Mouse (Mus musculus) left cerebral cortex, postnatal 14 days (tissue): ENCODE results near the gene Topbp1. TPM values are rescaled to one million over a fixed set of nuclear protein-coding genes. Genes with fewer than 3 reads are reported as not detected.
"Not testable (repeated sequence)": the region's sequence is repeated elsewhere in the genome, so short reads cannot be mapped to it uniquely, and the experiment has no call there.

Source experiments
- DNase-seq, 2 experiments: peaks; one replicate each; pipeline ENCODE4 v3.0.0; 2021 to 2022; ENCODE audit warnings: low spot score in 2 of 2, mixed read lengths in 1 of 2
- intact Hi-C: fragments of 180-260 bp; cut with DNase I; formaldehyde crosslinking; loops from one replicate; pipeline ENCODE4 v1.15.1; 2025
- total RNA-seq, 2 experiments: library from RNA; stranded (reverse); gene quantifications; 2 replicates each; pipeline ENCODE4 v1.2.3; 2021

Gene Topbp1
- total RNA-seq, 2 experiments from 2014 or later: 18.7 to 18.8 TPM

DNA sequence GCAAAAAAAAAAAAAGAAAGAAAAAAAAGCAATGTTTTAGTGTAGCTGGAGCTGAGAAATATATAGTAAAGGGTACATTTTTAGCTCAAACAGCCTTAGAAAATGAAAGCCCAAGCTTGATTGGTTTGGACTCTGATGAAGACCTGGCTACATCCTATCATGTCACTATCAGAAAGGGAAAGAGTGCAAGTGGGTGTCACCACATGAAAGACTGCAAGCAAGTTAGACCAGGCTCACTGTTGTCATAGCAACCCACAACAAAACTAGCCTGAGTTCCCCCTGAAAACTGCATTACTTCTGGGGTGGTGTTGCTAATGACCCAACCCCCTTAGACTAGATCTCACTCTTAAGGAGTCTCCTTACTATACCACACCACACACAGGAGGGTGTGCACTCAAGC, 31.9 kb downstream of the Topbp1 start:
- intact Hi-C loops: no loop called here
- DNase-seq: peak in 1 of 2 experiments; percentile 26

- DNase-seq: no peak
- intact Hi-C loops: no loop called here
Measured at GRCm38 (mm10) chr9:103347045-103347444, 42.0 kb downstream of the Topbp1 start.

DNA sequence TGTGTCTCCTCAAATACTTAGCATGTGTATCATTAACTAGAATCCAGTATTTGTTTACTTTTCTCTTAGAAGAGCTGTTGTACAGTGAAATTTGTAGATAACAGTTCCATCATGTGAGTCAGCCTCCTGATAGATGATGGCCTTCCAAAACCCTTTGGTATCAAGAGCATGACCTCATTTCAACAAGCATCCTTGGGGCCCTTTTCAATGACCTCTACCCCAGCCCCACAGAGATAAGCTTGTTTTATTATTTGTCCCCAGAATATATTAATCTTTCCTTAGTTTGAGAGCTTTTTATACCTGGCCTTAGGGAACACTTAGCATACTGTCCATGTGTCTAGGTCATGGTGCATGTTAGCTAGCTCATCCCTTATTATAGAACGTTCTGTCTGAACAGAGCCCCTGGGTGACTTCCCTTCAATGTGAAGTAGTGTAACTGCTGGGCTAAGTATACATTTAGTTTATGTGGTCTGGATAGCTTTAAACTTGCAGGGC, 43.0 kb downstream of the Topbp1 start:
- DNase-seq: no peak
- intact Hi-C loops: no loop called here

GRCm38 (mm10) chr9:103348791-103349190, 43.8 kb downstream of the Topbp1 start:
- intact Hi-C loops: no loop called here
- no peak for DNase-seq

DNA sequence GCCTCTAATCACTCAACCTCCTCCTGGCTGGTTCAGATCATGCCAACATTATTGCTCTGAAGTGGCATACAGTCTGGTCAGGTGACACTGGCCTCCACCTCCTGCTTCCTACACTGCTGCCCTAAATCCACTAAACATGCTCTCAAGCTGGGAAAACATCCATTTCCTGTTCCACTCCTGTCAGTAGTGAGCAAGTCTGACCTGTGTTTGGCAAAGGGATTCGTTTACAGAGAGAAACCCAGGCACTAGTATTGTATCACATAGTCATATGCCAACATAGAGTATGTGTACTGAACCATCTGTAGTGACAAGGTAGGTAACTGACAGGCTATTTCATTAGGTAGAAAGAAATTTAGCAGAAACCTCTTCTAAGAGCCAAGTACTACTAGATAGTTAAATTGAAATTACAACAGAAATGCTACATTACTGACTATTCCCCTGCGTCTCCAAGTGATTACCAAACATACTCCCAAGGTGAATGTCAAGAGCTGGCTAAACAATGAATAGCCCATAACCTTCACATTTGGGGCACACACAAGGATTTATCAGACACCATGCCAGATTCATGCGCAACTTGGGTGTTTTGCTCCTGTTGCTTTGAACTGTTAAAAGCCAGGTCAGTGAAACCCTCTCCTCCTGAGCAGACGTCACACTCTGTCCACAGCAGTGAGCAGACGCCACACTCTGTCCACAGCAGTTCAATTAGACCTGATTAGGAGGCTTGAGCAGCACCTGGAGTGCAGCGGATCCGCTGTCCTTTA, 48.7 kb downstream of the Topbp1 start:
- intact Hi-C loops, DNase-seq: not testable (repeated sequence)

DNA sequence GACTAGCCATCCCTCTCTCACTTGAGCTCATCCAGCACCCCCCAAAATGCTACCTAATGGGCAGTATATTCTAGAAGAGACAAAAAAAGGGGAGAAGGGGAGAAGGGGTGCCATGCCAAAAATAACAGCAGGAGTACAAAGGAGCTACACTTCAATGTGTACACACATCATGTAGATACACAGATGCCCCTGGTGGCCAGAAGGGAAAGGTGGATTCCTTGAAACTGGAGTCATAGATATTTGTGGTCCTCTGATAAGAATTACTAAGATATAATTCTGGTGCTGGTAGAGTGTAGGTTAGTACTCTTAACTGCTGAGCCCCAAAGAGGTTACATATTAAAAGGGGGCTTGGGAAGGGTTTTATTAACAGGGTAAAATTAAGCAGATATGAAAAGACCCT, 52.9 kb downstream of the Topbp1 start:
- DNase-seq: no peak
- intact Hi-C loops: no loop called here

DNA sequence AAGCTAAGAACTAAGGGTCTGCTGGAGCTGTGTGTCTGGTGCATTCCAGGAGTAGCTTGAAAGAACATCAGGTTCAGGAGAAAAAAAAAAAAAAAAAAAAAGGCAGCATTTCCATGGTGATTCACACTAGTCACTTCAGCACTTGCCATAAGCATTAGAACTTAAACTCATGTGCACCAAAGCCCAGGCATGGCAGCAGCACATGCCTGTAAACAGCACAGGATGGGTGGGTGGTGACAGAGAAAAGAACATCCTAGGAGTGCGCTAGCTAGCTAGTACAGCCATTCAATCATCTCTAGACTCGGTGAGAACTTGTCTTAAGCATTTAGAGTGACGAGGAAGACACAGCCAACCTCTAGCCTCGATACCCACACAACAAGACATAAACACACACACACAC, 53.5 kb downstream of the Topbp1 start:
- intact Hi-C loops: no loop called here
- peak in 1 of 2 experiments; percentile 60 for DNase-seq

DNA sequence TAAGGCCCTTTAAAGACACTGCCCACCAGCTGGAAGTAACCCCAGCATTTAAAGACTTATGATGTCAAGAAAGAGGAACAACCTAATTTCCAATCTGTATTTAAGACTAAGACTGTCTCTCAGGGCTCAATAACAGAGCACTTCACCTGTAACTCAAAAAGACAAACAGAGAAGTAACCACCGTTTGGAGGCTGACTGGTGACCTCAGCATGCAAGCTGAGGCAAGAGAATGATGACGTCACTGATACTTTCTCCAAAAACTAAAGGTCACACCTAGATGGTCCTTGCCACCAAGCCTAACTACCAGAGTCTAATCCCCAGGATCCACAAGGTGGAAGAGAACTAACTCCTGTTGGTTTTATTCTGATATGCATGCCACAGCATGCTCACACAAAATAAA, 55.6 kb downstream of the Topbp1 start:
- no peak for DNase-seq
- intact Hi-C loops: loop anchor here (10.0 kb wide), 1 partner anchor 114 kb away; no protein-coding TSS in a partner anchor

GRCm38 (mm10) chr9:103363088-103363487, 58.1 kb downstream of the Topbp1 start:
- intact Hi-C loops: loop anchor here (10.0 kb wide), 1 partner anchor 112 kb away; no protein-coding TSS in a partner anchor

DNA sequence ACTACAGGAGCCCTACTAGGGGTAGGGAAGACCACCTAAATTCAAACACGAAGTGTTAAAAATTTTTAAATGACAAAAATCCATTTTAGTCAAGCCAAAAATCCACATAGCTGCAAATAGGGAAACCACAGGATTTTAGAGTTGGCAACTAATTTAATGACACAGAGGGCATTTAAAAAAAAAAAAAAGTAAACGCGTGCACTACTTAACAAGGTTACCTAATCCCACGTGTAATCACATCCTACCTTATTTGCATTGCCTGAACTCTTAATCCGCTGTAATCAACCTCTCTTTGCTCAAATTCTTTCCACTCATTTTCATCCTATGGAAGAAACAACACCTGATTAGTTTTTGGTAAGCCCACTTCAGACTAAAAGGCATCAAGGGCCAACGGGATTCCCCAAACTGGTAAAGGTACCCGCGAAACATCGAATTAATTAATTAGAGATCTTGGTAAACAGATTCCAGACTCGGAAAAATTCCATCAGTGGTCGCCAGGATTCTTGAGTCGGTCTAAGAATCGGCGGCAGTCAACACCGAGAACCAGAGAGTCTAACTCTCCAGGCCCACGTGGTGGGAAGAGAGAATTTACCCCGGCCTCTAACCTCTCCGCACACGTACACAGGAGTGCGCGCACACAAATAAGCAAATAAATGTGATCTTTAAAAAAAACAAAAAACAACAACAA, 58.9 kb downstream of the Topbp1 start:
- DNase-seq: peak in 1 of 2 experiments; percentile 23
- intact Hi-C loops: loop anchor here (10.0 kb wide), 1 partner anchor 111 kb away; no protein-coding TSS in a partner anchor

More at GRCm38 (mm10) chr9:103363088-103363487, 58.1 kb downstream of the Topbp1 start:
- no peak for DNase-seq

DNA sequence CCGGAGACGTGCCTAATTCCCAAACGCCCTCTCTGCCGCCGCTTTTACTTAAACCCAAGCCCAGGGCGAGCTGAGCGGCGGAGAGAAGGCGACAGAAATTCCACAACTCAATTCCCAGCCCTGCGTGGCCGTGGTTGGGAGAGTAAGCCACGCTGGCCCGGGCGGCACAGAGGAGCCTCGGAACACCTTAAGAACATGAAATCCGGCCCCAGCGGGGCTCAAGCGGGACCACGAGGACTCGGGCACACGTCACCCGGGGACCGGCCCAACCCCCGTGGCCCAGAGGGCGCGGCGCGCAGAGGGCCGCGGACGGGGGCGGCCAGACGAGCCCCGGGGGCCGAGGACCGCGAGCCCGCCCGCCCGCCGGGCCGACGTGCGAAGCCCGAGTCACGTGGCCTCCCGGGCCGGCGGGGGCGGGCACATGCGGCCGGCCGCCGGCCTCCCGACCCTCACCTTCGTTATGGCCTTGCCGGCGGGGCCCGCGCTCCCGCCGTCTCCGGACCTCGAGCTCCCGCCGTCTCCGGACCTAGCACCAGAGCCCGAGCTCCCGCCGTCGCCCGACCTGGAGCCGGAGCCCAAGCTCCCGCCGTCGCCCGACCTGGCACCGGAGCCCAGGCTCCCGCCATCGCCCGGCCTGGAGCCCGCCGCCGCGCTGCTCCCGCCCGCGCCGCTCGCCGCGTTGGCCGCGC, 59.7 kb downstream of the Topbp1 start:
- intact Hi-C loops: loop anchor here (10.0 kb wide), 1 partner anchor 110 kb away; no protein-coding TSS in a partner anchor
- peak; percentile 23 to 28 for DNase-seq

DNA sequence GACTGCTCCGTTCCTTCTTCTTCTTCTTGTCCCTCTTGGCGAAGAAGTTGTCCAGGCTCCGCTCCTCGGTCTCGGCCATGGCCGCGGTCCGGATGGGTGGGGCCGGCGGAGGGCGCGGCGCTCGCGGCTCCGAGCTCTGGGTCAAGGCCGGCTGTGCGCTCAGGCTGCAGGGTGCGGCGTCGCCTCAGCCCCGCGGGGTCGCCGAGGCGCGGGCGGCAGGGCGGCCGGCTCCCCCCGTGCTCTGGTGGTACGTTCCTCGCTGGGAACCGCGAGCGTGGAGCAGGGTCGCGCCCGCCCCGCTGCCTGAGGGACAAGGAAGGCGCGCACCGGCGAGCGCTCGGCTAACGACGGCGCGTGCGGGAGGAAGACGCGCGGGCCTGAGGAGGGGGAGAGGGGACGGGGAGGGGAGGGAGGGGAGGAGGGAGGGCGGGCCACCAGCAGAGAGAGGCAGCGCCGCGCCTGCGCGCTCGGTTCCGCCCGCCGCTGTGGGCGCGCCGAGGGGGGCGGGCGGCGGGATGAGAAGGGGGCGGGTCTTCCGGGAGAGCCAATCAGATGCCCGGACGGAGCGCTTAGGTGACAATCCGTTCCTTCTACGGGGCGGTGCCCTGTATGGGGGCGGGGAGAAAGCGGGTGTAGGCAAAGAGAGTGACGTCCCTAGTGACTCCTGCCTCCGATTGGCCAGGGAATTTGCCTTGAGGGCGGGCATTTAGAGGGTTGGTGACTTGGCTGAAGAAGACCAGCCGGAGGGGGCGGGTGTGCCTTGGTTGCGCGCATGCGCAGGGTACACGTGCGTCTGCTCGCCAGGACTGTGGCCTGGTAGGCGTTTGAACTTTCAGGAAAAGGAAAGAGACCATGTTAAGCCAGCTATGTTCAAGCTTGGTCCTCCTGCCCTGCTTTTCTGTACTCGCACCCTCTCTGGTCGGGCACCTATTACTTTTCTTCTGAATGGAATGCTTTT, 60.6 kb downstream of the Topbp1 start, which contains the start of gene Cdv3:
TSS of gene Cdv3 (minus strand) at position 551 of the 958 bp plus-strand sequence.
- DNase-seq: peak; percentile 99 to 100
- intact Hi-C loops: loop anchor here (10.0 kb wide), 1 partner anchor 109 kb away; no protein-coding TSS in a partner anchor

DNA sequence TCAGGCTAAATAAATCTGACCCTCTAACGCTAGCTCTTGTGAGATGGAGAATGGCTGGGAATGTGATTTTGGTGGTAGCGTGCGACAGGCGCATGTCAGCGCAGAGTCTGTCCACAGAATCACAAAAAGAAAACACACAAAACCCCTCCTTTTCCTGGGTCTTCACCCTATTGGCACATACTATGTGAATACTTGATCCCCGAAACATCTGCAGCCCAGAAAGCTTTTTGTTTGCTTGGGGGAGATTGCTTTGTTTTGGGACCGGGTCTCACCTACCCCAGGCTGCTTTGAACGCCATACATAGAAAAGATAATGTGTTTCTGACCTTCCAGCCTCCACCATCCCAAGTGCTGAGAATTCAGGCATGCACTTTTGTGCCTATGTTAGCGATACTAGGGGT, 61.3 kb downstream of the Topbp1 start:
- no peak for DNase-seq
- intact Hi-C loops: loop anchor here (10.0 kb wide), 1 partner anchor 108 kb away; no protein-coding TSS in a partner anchor

- no peak for DNase-seq
- intact Hi-C loops: loop anchor here (10.0 kb wide), 1 partner anchor 105 kb away; no protein-coding TSS in a partner anchor
Measured at GRCm38 (mm10) chr9:103369951-103370350, 64.9 kb downstream of the Topbp1 start.

- intact Hi-C loops: no loop called here
- DNase-seq: no peak
Measured at GRCm38 (mm10) chr9:103372271-103373010, 67.4 kb downstream of the Topbp1 start.

DNA sequence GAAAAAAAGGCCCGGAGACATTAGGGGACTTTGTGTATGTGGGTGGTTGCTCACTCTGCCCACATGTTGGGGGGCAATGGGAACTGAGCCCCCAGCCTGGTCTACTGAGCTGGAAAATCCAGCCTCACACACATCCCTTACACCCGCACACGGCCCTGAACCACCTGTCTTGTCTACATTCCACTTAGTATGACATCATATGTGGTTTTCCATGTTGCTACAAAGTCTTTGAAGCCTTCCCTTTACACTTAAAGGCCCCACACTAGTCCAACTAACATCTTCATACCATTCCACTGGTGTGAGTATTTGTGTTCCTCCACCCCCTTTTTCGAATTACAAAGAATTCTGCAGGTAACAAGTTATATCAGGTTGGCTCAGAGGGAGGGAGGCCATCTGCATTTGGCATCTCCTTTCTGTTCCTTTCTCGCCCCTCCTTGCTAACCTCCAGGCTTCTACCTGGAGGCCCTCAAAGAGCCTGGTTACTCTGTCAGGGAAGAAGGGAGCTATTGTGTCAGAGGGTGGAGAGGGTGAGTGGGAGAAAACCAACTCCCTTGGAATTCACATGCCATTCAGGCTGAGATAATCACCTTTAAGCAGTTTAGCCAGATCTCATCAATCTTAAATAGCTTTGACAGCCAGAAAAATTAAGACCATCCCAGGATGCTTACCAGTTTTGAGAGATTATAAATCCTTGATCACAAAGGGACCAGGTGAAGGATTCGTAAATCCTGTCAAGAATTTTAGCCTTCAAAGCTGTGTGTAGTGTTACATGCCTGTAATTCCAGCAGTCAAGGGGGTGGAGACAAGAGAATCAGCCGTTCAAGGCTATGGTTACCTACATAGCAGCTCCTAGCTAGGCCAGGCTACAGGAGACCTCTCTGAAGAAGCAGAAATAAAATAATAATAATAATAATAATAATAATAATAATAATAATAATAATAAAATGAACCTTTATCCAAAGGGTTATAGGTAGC, 71.6 kb downstream of the Topbp1 start:
- intact Hi-C loops: no loop called here
- DNase-seq: no peak

DNA sequence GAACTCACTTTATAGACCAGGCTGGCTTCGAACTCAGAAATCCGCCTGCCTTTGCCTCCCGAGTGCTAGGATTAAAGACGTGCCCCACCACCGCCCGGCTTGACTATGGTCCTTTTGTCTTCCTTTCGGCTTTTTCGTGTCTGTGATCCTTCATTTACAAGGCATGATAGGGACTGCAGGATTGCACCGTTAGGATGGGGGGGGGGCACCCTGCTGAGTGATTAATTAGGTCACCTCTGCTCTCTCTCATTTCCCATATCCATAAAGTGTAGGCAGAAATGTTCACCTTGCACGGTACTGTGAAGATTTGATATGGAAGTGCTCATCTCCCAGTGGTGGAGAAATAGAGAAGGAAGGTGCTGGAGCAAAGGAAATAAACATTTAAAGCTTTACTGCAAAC, 73.7 kb downstream of the Topbp1 start:
- intact Hi-C loops: no loop called here

More for the DNA sequence above, 73.7 kb downstream of the Topbp1 start:
- no peak for DNase-seq
